Mouse (Mus musculus) intestine, embryonic 16.5 days (tissue): ENCODE data around the gene Polr3k. TPM values are rescaled to one million over a fixed set of nuclear protein-coding genes. Genes with fewer than 3 reads are reported as not detected.
A peak's percentile ranks its signal among the peaks of the same experiment; 100 is the strongest.

ENCODE experiments used
- ATAC-seq: fragments of 200-750 bp; cut with Nextera tagmentation; 2 replicates; pipeline ENCODE4 v1.8.0; 2017; ENCODE audit warnings: moderate TSS enrichment, moderate library complexity
- H3K27ac ChIP-seq: fragments of 300-500 bp; sonication (generic); 2 replicates; pipeline ENCODE4 v1.5.1; 2014; ENCODE audit warnings: mild to moderate bottlenecking, low read length
- H3K27me3 ChIP-seq: fragments of 300-500 bp; sonication (generic); replicated peaks from 2 replicates; pipeline ENCODE4 v1.6.1; 2014; ENCODE audit warnings: low read length, control low read depth, mixed read lengths; ENCODE audit not compliant: control insufficient read depth, insufficient read depth
- H3K36me3 ChIP-seq: fragments of 300-500 bp; sonication (generic); 2 replicates; pipeline ENCODE4 v1.6.1; 2014; ENCODE audit warnings: low read length, control low read depth; ENCODE audit not compliant: control insufficient read depth, insufficient read depth
- H3K4me1 ChIP-seq: fragments of 300-500 bp; sonication (generic); 2 replicates; pipeline ENCODE4 v1.6.1; 2014; ENCODE audit warnings: low read length, control low read depth, mixed read lengths; ENCODE audit not compliant: control insufficient read depth, insufficient read depth
- H3K4me2 ChIP-seq: fragments of 300-500 bp; sonication (generic); 2 replicates; pipeline ENCODE4 v1.6.1; 2014; ENCODE audit warnings: low read depth, low read length, control low read depth
- H3K4me3 ChIP-seq: fragments of 300-500 bp; sonication (generic); 2 replicates; pipeline ENCODE4 v1.5.1; 2014; ENCODE audit warnings: mild to moderate bottlenecking, low read length
- H3K9ac ChIP-seq: fragments of 300-500 bp; sonication (generic); 2 replicates; pipeline ENCODE4 v1.6.1; 2014; ENCODE audit warnings: low read depth, low read length
- H3K9me3 ChIP-seq: fragments of 300-500 bp; sonication (generic); 2 replicates; pipeline ENCODE4 v1.6.1; 2016; ENCODE audit warnings: low read length, control low read depth; ENCODE audit not compliant: control insufficient read depth
- WGBS: fragments of 180-500 bp; shearing (Covaris S2); extraction: QIAGEN DNeasy Blood & Tissue Kit; methylation state at CpG from one replicate; pipeline ENCODE4 v1.1.7; 2014; 5-methylcytosine and 5-hydroxymethylcytosine counted together
- polyA plus RNA-seq: library from polyadenylated mRNA; unstranded; fragments of >200 nt; fragmentation: Nextera tagmentation; extraction: Ambion mirVana; gene quantifications from 2 replicates; pipeline ENCODE4 v1.2.1, GENCODE M21; 2015

Gene Polr3k
- polyA plus RNA-seq, 1 experiment from 2014 or later: 77.5 TPM

DNA sequence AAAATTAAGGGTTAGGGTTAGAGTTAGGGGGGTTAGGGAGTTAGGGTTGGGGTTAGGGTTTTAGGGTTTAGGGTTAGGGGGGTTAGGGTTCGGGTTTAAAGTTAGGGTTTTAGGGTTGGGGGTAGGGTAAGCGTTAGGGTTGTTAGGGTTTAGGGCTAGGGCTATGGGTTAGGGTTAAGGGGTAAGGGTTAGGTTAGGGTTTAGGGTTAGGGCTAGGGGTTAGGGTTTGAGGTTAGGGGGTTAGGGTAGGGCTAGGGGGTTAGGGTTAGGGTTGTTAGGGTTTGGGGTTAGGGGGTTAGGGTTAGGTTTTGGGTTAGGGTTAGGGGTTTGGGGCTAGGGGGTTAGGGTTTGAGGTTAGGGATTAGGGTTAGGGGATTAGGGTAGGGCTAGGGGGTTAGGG lies 6.9 kb downstream of the Polr3k start:
- no peak overlapping the region for H3K9ac ChIP-seq
- H3K9me3 ChIP-seq: no peaks in the 10 kb centered on the region
- H3K27ac ChIP-seq: no peak overlapping the region
- no peaks in the 10 kb centered on the region for H3K27me3 ChIP-seq
- no peak for ATAC-seq
- no peaks in the 10 kb centered on the region for H3K4me1 ChIP-seq
- no peak overlapping the region for H3K4me3 ChIP-seq
- 89% methylated on average over 2 of the region's 2 CpGs for WGBS
- H3K4me2 ChIP-seq: no peak overlapping the region
- H3K36me3 ChIP-seq: no peaks in the 10 kb centered on the region

GRCm38 (mm10) chr2:181878903-181879302 lies 14.8 kb downstream of the Polr3k start:
- H3K4me2 ChIP-seq: no peak overlapping the region
- H3K4me1 ChIP-seq: no peaks in the 10 kb centered on the region
- H3K4me3 ChIP-seq: no peak overlapping the region
- no peaks in the 10 kb centered on the region for H3K27me3 ChIP-seq
- no peaks in the 10 kb centered on the region for H3K9me3 ChIP-seq
- no peak overlapping the region for H3K9ac ChIP-seq
- ATAC-seq: no peak
- 68% methylated on average over 1 of the region's 1 CpGs for WGBS
- H3K36me3 ChIP-seq: no peaks in the 10 kb centered on the region
- no peak overlapping the region for H3K27ac ChIP-seq

DNA sequence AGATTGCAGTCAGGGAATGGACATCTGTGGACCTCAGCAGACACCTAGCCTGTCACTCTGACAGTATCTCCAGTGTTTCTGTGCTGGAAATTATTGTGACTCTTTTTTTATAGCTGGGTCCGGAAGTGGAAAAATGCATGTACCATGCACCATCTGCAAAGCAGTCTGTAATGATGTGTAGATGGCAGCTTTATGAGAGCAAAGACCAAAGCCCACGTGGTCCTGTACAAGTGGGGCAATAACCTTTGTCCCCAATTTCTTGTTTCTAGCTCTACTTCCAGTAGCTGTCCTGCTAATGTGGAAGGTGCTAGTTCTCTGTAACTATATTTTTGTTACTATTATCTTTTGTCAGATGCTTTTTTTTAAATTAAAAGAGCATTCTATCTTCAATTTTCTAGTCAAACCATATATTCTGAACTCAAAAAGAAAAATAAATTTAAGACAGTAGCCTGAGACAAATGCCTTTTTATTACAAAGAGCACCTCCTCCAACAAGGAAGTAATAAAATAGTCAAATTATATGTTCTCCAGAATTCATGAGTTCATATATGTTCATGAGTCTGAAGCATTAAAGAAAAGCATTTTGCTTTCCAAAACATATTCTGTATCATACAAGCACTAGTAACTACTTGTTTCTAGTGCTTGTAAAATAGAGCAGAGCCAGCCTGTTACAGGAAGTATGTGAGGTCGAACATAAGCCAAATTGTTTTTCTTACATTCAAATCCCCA lies 19.0 kb downstream of the Polr3k start:
- H3K4me1 ChIP-seq: no peaks in the 10 kb centered on the region
- H3K4me2 ChIP-seq: no peak overlapping the region
- H3K27ac ChIP-seq: peak overlapping the region; percentile 72
- no peak overlapping the region for H3K4me3 ChIP-seq
- H3K36me3 ChIP-seq: no peaks in the 10 kb centered on the region
- H3K9me3 ChIP-seq: no peaks in the 10 kb centered on the region
- H3K27me3 ChIP-seq: no peaks in the 10 kb centered on the region
- no peak overlapping the region for H3K9ac ChIP-seq
- 46% methylated on average over 3 of the region's 3 CpGs for WGBS
- ATAC-seq: peak; percentile 96

GRCm38 (mm10) chr2:181917861-181918260 lies 53.7 kb downstream of the Polr3k start:
- ATAC-seq: no peak
- Histone ChIP-seq H3K4me1 (no peaks in the 10 kb centered on the region), H3K4me2 (no peak overlapping the region), H3K4me3 (no peak overlapping the region), H3K9ac (no peak overlapping the region), H3K27me3 (no peaks in the 10 kb centered on the region), H3K27ac (no peak overlapping the region), H3K9me3 (no peaks in the 10 kb centered on the region), H3K36me3 (no peaks in the 10 kb centered on the region)
- WGBS: 56% methylated on average over 3 of the region's 3 CpGs

DNA sequence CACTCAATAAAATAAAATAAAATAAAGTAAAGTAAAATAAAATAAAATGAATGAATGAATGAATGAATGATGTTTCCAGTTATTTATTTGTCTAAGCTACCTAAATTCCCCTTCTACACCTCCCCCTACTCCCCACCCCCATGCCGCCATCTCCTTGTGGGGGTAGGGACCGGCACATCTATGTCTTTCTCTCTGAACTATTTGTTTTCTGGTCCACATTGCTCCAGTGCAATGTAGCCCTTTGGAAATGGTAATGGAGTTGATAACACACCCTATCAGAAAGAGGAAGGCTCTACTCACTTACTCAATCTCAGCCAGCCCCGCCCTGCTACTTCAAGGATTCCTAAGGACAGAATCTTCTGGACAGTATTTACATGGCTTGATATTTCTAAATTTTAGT lies 54.4 kb downstream of the Polr3k start:
- peak; percentile 94 for ATAC-seq

More for the DNA sequence above, 54.4 kb downstream of the Polr3k start:
- H3K4me3 ChIP-seq: no peak overlapping the region
- no peak overlapping the region for H3K9ac ChIP-seq
- H3K36me3 ChIP-seq: no peaks in the 10 kb centered on the region
- H3K27ac ChIP-seq: no peak overlapping the region
- no peaks in the 10 kb centered on the region for H3K4me1 ChIP-seq
- H3K9me3 ChIP-seq: no peaks in the 10 kb centered on the region
- H3K4me2 ChIP-seq: no peak overlapping the region
- 54% methylated on average over 3 of the region's 3 CpGs for WGBS
- H3K27me3 ChIP-seq: no peaks in the 10 kb centered on the region

Other genes starting within 250 kb of the Polr3k start
- gene Gm29797, start 207.3 kb upstream of the Polr3k start, polyA plus RNA-seq: 2.2 and 3.0 TPM in 2 replicates
- 28.9 and 30.1 TPM in 2 replicates for gene Sox18, start 192.7 kb upstream of the Polr3k start, polyA plus RNA-seq
- gene Tcea2, start 184.0 kb upstream of the Polr3k start, polyA plus RNA-seq: 15.1 and 16.4 TPM in 2 replicates
- 36.1 and 39.6 TPM in 2 replicates for gene Rgs19, start 170.4 kb upstream of the Polr3k start, polyA plus RNA-seq
- not detected in 2 replicates for gene Lkaaear1, start 165.9 kb upstream of the Polr3k start, polyA plus RNA-seq
- 1.2 and 1.7 TPM in 2 replicates for gene Oprl1, start 149.3 kb upstream of the Polr3k start, polyA plus RNA-seq
- 1.4 and 1.7 TPM in 2 replicates for gene Myt1, start 101.0 kb upstream of the Polr3k start, polyA plus RNA-seq
- gene Pcmtd2, start 26.5 kb upstream of the Polr3k start, polyA plus RNA-seq: 25.6 and 29.1 TPM in 2 replicates
- gene Gm14496, start 126.8 kb downstream of the Polr3k start, polyA plus RNA-seq: not detected in 2 replicates